Mouse (Mus musculus) CH12.LX (cell line): ENCODE measurements around the gene Gm42715. TPM values are rescaled to one million over a fixed set of nuclear protein-coding genes. Genes with fewer than 3 reads are reported as not detected.

ENCODE experiments used
- DNase-seq: peaks from one replicate; pipeline ENCODE4 v3.0.0-alpha.2; 2013; ENCODE audit errors: extremely low read depth
- H3K27ac ChIP-seq: 2 replicates; pipeline ENCODE4 v1.5.1; 2012; ENCODE audit warnings: low read depth, mild to moderate bottlenecking, control low read depth, moderate library complexity; ENCODE audit not compliant: insufficient read depth
- H3K27me3 ChIP-seq: replicated peaks from 2 replicates; pipeline ENCODE3; 2012; ENCODE audit warnings: inconsistent platforms
- H3K36me3 ChIP-seq, 2 experiments: replicated peaks in 1 of 2; 2 replicates each; pipeline versions ENCODE3 to v1.6.1; 2012; ENCODE audit warnings: inconsistent platforms in 1 of 2, low read length in 1 of 2, mild to moderate bottlenecking in 1 of 2, mixed read lengths in 1 of 2, moderate library complexity in 1 of 2; ENCODE audit not compliant: control insufficient read depth in 1 of 2, insufficient read depth in 1 of 2
- H3K4me1 ChIP-seq, 2 experiments: 2 replicates each; pipeline ENCODE4 v1.6.1; 2012; ENCODE audit warnings: inconsistent platforms in 1 of 2, moderate library complexity in 1 of 2; ENCODE audit not compliant: insufficient read depth in 2 of 2, control insufficient read depth in 1 of 2
- H3K4me2 ChIP-seq: 2 replicates; pipeline ENCODE4 v1.6.1; 2012; ENCODE audit warnings: low read depth, mild to moderate bottlenecking, control low read depth; ENCODE audit not compliant: poor library complexity, insufficient read depth, severe bottlenecking
- H3K4me3 ChIP-seq, 3 experiments: fragments of 150-350 bp in 1 of 3; sonication (generic) in 1 of 3; replicated peaks in 1 of 3; 2 replicates each; pipeline versions ENCODE3 to v1.5.1; 2011 to 2012; ENCODE audit warnings: low read depth in 2 of 3, low read length in 2 of 3, mild to moderate bottlenecking in 2 of 3, moderate library complexity in 2 of 3, control low read depth in 1 of 3, improper control_type of control experiment in 1 of 3, inconsistent platforms in 1 of 3, mixed read lengths in 1 of 3; ENCODE audit not compliant: poor library complexity in 1 of 3
- H3K79me2 ChIP-seq: replicated peaks from 2 replicates; pipeline ENCODE4 v1.6.1; 2012; ENCODE audit warnings: mild to moderate bottlenecking, moderate library complexity; ENCODE audit not compliant: control insufficient read depth, poor library complexity, insufficient read depth, severe bottlenecking; ENCODE audit errors: extremely low read depth
- H3K9ac ChIP-seq: 2 replicates; pipeline ENCODE4 v1.6.1; 2012; ENCODE audit warnings: low read depth, mild to moderate bottlenecking, control low read depth, moderate library complexity; ENCODE audit not compliant: insufficient read depth
- H3K9me3 ChIP-seq: replicated peaks from 2 replicates; pipeline ENCODE3; 2012; ENCODE audit warnings: low read length, inconsistent platforms, mixed read lengths
- BHLHE40 ChIP-seq: IDR thresholded peaks from 2 replicates; pipeline ENCODE4 v1.6.1; 2011; ENCODE audit warnings: mild to moderate bottlenecking, low read depth, low read length, improper control_type of control experiment
- CHD1 ChIP-seq: IDR thresholded peaks from 2 replicates; pipeline ENCODE4 v1.6.1; 2012; ENCODE audit warnings: low read depth, low read length, improper control_type of control experiment, inconsistent platforms
- CHD2 ChIP-seq: IDR thresholded peaks from 2 replicates; pipeline ENCODE4 v1.6.1; 2011; ENCODE audit warnings: low read length, improper control_type of control experiment
- CTCF ChIP-seq, 2 experiments: IDR thresholded peaks in 1 of 2; conservative IDR thresholded peaks in 1 of 2; 2 replicates each; pipeline ENCODE4 v1.5.1; 2011 to 2012; ENCODE audit warnings: low read depth in 2 of 2, low read length in 2 of 2, improper control_type of control experiment in 1 of 2, inconsistent platforms in 1 of 2, mild to moderate bottlenecking in 1 of 2, moderate library complexity in 1 of 2
- E2F4 ChIP-seq: IDR thresholded peaks from 2 replicates; pipeline ENCODE4 v1.6.1; 2011; ENCODE audit warnings: low read depth, low read length, improper control_type of control experiment; ENCODE audit not compliant: insufficient replicate concordance
- ELF1 ChIP-seq: IDR thresholded peaks from 2 replicates; pipeline ENCODE4 v1.6.1; 2014; ENCODE audit warnings: low read depth, mild to moderate bottlenecking, inconsistent platforms, low read length, improper control_type of control experiment
- ETS1 ChIP-seq: conservative IDR thresholded peaks from 2 replicates; pipeline ENCODE4 v1.6.1; 2012; ENCODE audit warnings: low read depth, mild to moderate bottlenecking, inconsistent platforms, low read length, improper control_type of control experiment, moderate library complexity
- IRF4 ChIP-seq: IDR thresholded peaks from 2 replicates; pipeline ENCODE4 v1.6.1; 2014; ENCODE audit warnings: low read depth, mild to moderate bottlenecking, inconsistent platforms, low read length, improper control_type of control experiment
- JUN ChIP-seq: IDR thresholded peaks from 2 replicates; pipeline ENCODE4 v1.6.1; 2011; ENCODE audit warnings: low read depth, mild to moderate bottlenecking, low read length, improper control_type of control experiment, moderate library complexity; ENCODE audit not compliant: insufficient read depth
- MEF2A ChIP-seq: IDR thresholded peaks from 2 replicates; pipeline ENCODE4 v1.6.1; 2014; ENCODE audit warnings: low read depth, mild to moderate bottlenecking, inconsistent platforms, low read length, improper control_type of control experiment, borderline replicate concordance
- MXI1 ChIP-seq: IDR thresholded peaks from 2 replicates; pipeline ENCODE4 v1.6.1; 2011; ENCODE audit warnings: mild to moderate bottlenecking, low read depth, low read length, improper control_type of control experiment
- NRF1 ChIP-seq: IDR thresholded peaks from 2 replicates; pipeline ENCODE4 v1.6.1; 2014; ENCODE audit warnings: low read depth, mild to moderate bottlenecking, inconsistent platforms, low read length, improper control_type of control experiment, moderate library complexity
- RAD21 ChIP-seq: IDR thresholded peaks from 2 replicates; pipeline ENCODE4 v1.6.1; 2011; ENCODE audit warnings: low read depth, mild to moderate bottlenecking, low read length, improper control_type of control experiment, moderate library complexity
- SMC3 ChIP-seq: IDR thresholded peaks from 2 replicates; pipeline ENCODE4 v1.6.1; 2011; ENCODE audit warnings: low read depth, low read length, improper control_type of control experiment
- UBTF ChIP-seq: IDR thresholded peaks from 2 replicates; pipeline ENCODE4 v1.6.1; 2012; ENCODE audit warnings: low read depth, mild to moderate bottlenecking, inconsistent platforms, low read length, improper control_type of control experiment, moderate library complexity
- USF1 ChIP-seq: IDR thresholded peaks from 2 replicates; pipeline ENCODE4 v1.6.1; 2014; ENCODE audit warnings: low read depth, mild to moderate bottlenecking, inconsistent platforms, low read length, improper control_type of control experiment
- USF2 ChIP-seq: conservative IDR thresholded peaks from 2 replicates; pipeline ENCODE4 v1.6.1; 2011; ENCODE audit warnings: low read depth, low read length, improper control_type of control experiment
- ZC3H11A ChIP-seq: IDR thresholded peaks from 2 replicates; pipeline ENCODE4 v1.6.1; 2012; ENCODE audit warnings: low read depth, mild to moderate bottlenecking, inconsistent platforms, low read length, improper control_type of control experiment
- ZKSCAN1 ChIP-seq: IDR thresholded peaks from 2 replicates; pipeline ENCODE4 v1.6.1; 2012; ENCODE audit warnings: low read depth, inconsistent platforms, low read length, improper control_type of control experiment, borderline replicate concordance
- ZMIZ1 ChIP-seq: IDR thresholded peaks from 2 replicates; pipeline ENCODE4 v1.6.1; 2012; ENCODE audit warnings: low read depth, mild to moderate bottlenecking, inconsistent platforms, low read length, improper control_type of control experiment
- ZNF384 ChIP-seq: IDR thresholded peaks from 2 replicates; pipeline ENCODE4 v1.6.1; 2012; ENCODE audit warnings: low read depth, low read length, improper control_type of control experiment, inconsistent platforms
- dilution Hi-C: fragments of 300-500 bp; cut with MboI; formaldehyde crosslinking; loops from 2 replicates; pipeline ENCODE4 v1.14.3; 2020; ENCODE audit warnings: low sequenced_read_pairs; ENCODE audit not compliant: extremely low pct_unique_long_range_greater_than_20kb, extremely low pct_ligation_motif_present
- in situ Hi-C: fragments of 300-500 bp; cut with MboI; formaldehyde crosslinking; loops from 3 replicates; pipeline ENCODE4 v1.14.3; 2019; ENCODE audit warnings: low sequenced_read_pairs, low pct_ligation_motif_present, low pct_unique_long_range_greater_than_20kb, mixed read lengths
- polyA plus RNA-seq: library from polyadenylated mRNA; unstranded; fragments of >175 nt; gene quantifications from 2 replicates; pipeline ENCODE4 v1.2.1, GENCODE M21; 2012; ENCODE audit warnings: low read depth; ENCODE audit not compliant: insufficient read length
- total RNA-seq, 2 experiments: library from RNA; depleted of rRNA; stranded (reverse); fragments of 300-350 nt in 1 of 2; fragments of >200 nt in 1 of 2; gene quantifications; 2 replicates each; pipeline ENCODE4 v1.2.3; 2012 to 2014

Gm42715 gene
- total and polyA plus RNA-seq, 3 experiments, result 5.8 to 14.1 (median 12.0) TPM

DNA sequence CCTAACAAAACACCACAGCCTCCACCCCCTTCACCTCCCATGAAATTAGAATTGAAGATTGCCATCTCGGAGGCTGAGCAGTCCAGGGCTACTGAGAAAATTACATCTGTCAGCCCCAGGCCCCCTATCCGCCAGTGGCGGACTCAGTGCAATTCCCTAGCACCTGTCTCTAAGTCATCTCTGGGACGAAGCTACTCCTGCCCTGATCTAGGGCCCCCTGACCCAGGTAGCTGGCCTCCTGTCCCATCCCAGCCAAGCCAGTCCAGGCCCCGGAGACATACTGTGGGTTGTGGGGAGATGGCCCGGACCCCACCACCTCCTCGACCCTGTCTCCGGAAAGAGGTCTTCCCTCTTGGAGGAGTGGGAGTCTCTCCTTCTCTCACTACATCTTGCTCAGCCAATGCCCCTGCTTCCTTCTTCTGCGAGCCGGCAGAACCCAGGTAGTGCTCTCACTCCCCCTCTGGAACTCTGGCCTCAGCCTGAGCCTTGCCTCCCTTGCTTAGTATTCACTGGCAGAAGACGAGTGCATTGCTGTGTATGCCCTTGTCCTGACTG is 44.1 kb upstream of the Gm42715 start:
- no peaks in the 10 kb centered on the region for H3K27me3 ChIP-seq
- in situ Hi-C loops (loop anchor here (5.0 kb wide), 1 partner anchor 113 kb away; no protein-coding TSS in a partner anchor), dilution Hi-C loops (no loop called here)
- H3K4me3 ChIP-seq, result no peak overlapping the region
- no peak overlapping the region for H3K9ac ChIP-seq
- H3K4me1 ChIP-seq, result peaks cover 3 to 29% of the 10 kb centered on the region in 2 experiments; a peak in 2 of 4 replicates
- peaks cover 28 to 39% of the 10 kb centered on the region in 2 experiments for H3K36me3 ChIP-seq
- no peaks in the 10 kb centered on the region for H3K9me3 ChIP-seq
- TF ChIP-seq ZMIZ1 (no peak), MEF2A (no peak), JUN (no peak), ELF1 (no peak)
- H3K79me2 ChIP-seq, result peaks cover 18% of the 10 kb centered on the region
- H3K4me2 ChIP-seq, result no peak overlapping the region
- no peak for DNase-seq
- H3K27ac ChIP-seq, result no peak overlapping the region

DNA sequence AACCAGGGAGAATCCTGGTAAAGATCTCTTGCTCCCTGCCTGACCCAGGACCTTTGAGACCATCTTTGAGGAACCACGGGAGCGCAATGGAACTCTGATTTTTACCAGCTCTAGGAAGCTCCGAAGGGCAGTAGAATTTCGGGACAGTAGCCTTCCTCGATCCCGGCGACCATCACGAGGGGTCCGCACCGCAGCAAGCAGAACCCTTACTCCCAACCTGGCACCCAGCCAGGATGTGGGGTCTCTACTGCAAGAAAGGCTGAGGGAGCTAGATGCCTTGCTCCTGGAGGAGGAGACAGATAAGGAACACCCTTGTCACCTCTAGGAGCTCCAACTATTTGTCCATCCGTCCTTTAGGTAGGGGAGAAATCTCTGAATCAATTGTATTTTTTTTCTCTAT is 43.0 kb upstream of the Gm42715 start:
- Histone ChIP-seq H3K4me3 (no peak overlapping the region), H3K4me1 (peaks cover 3 to 29% of the 10 kb centered on the region in 2 experiments; a peak in 2 of 4 replicates), H3K27me3 (no peaks in the 10 kb centered on the region), H3K79me2 (peaks cover 27% of the 10 kb centered on the region), H3K36me3 (peaks cover 28 to 47% of the 10 kb centered on the region in 2 experiments), H3K27ac (no peak overlapping the region), H3K9me3 (no peaks in the 10 kb centered on the region), H3K4me2 (no peak overlapping the region), H3K9ac (no peak overlapping the region; the same call in 1 of the 2 replicates)
- no peak for DNase-seq
- no peak for TF ChIP-seq ETS1
- no peak for TF ChIP-seq CTCF (conservative IDR thresholded peaks at IDR 0.05 in 1 of 2, IDR thresholded peaks at IDR 0.05 in 1 of 2; ENCODE audit: low read depth in 2 of 2, low read length in 2 of 2)
- TF ChIP-seq E2F4, result no peak
- no peak for TF ChIP-seq ZNF384
- TF ChIP-seq MXI1, result no peak
- TF ChIP-seq NRF1, result no peak
- TF ChIP-seq IRF4, result no peak
- no peak for TF ChIP-seq BHLHE40
- no peak for TF ChIP-seq RAD21
- no peak for TF ChIP-seq SMC3
- no peak for TF ChIP-seq USF2
- TF ChIP-seq ZKSCAN1, result no peak
- TF ChIP-seq CHD2, result no peak
- TF ChIP-seq ELF1, result no peak
- TF ChIP-seq ZC3H11A, result no peak
- TF ChIP-seq CHD1, result no peak
- no peak for TF ChIP-seq USF1
- TF ChIP-seq UBTF, result no peak
- dilution Hi-C loops (no loop called here), in situ Hi-C loops (loop anchor here (5.0 kb wide), 1 partner anchor 114 kb away; no protein-coding TSS in a partner anchor)
